Mouse (Mus musculus): ENCODE results near the gene Kcnk18. TPM values are rescaled to one million over a fixed set of nuclear protein-coding genes. Genes with fewer than 3 reads are reported as not detected.

The Kcnk18 gene
- total RNA-seq, 2 experiments from 2014 or later = not detected

DNA sequence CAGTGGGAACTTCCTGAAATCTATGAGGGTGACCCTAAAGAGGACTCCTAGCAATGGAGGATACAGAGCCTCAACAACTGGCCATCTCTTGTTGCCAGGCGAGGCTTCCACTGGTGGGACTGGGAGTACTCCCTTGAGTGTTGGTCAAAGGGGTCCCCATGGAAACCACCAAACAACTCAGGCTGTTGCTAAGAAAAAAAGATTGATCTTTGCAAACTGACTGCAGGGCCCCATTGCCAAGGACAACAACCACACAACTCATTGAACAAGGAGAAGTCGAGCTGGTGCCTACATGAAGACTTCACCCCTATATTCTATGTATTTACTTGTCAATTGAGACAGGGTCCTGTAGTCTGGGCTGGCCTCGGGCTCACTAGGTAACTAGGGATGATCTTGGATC lies 2.1 kb upstream of the Kcnk18 start:
- DNase-seq (ENCODE audit: low spot score in 2 of 2) = no peak

- no peak for DNase-seq (ENCODE audit: low spot score in 2 of 2)
Measured at GRCm38 (mm10) chr19:59221131-59221530, 2.1 kb downstream of the Kcnk18 start.

GRCm38 (mm10) chr19:59228376-59228775 lies 9.4 kb downstream of the Kcnk18 start:
- no peak for DNase-seq (ENCODE audit: low spot score in 2 of 2)

DNA sequence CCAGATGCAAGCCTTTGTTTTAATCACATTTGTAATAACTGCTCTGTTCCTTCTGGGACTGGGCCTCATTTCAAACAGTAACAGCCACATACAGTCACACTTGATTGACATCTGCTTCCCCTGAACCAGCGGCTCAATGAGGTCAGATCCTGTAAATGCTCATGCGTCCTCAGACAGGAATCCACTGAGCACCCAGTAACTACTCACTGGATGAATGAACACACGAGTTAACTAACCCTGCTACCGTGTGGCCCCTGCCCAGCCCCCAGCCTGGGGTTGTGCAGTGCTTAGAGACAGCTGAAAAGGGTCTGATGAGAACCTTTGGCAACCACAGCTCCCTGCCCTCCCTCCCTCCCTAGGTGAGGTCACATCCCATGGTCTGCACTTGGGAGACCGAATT lies 13.8 kb downstream of the Kcnk18 start:
- no peak for DNase-seq (ENCODE audit: low spot score in 2 of 2)

GRCm38 (mm10) chr19:59235001-59235400 lies 16.0 kb downstream of the Kcnk18 start:
- no peak for DNase-seq (ENCODE audit: low spot score in 2 of 2)

- no peak for DNase-seq (ENCODE audit: low spot score in 2 of 2)
Measured at GRCm38 (mm10) chr19:59236046-59236445, 17.0 kb downstream of the Kcnk18 start.

GRCm38 (mm10) chr19:59238630-59239029 lies 19.6 kb downstream of the Kcnk18 start:
- DNase-seq (ENCODE audit: low spot score in 2 of 2) = no peak

GRCm38 (mm10) chr19:59239124-59239817 lies 20.3 kb downstream of the Kcnk18 start:
- peak; percentile 92 to 95 for DNase-seq (ENCODE audit: low spot score in 2 of 2)

DNA sequence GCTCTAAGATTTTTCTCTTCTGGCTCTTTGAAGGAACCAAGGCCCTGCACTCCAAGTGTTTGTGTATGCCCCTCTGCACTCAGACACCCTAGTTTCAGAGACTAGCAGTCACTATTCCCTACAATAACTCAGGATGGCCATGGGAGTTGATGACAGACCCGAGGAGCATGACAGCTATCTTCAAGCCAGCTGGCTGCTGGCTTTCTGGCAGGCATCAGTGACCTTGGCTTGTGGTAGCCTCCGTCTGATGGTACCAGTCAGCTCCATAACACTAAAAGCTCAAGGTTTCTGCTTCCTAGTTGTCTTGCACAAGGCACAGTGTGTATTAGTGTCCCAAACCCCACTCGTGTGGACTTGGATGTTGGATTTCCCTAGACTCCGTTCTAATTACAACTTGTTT lies 23.0 kb downstream of the Kcnk18 start:
- peak in 1 of 2 experiments; percentile 33 for DNase-seq (ENCODE audit: low spot score in 2 of 2)

- no peak for DNase-seq (ENCODE audit: low spot score in 2 of 2)
Measured at GRCm38 (mm10) chr19:59243057-59243456, 24.0 kb downstream of the Kcnk18 start.

DNA sequence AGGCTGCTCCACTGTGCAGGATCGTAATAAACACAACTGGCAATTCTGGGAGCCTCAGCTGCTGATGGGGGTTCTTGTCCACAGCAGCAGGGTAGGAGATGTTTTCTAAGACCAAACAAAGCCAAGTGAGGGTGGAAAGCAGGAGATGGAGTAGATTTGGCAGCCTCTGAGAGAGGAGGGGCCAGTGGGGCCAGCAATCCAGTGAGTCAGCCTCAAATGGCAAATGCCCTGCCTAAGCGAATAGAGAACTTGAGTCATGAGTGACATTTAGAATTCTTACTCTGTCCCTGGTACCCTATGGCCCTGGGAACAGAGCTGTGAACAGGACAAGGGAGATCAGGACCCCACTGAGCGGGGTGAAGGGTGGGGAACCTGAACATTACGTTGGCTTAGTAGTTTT lies 29.1 kb downstream of the Kcnk18 start:
- peak in 1 of 2 experiments; percentile 28 for DNase-seq (ENCODE audit: low spot score in 2 of 2)

DNA sequence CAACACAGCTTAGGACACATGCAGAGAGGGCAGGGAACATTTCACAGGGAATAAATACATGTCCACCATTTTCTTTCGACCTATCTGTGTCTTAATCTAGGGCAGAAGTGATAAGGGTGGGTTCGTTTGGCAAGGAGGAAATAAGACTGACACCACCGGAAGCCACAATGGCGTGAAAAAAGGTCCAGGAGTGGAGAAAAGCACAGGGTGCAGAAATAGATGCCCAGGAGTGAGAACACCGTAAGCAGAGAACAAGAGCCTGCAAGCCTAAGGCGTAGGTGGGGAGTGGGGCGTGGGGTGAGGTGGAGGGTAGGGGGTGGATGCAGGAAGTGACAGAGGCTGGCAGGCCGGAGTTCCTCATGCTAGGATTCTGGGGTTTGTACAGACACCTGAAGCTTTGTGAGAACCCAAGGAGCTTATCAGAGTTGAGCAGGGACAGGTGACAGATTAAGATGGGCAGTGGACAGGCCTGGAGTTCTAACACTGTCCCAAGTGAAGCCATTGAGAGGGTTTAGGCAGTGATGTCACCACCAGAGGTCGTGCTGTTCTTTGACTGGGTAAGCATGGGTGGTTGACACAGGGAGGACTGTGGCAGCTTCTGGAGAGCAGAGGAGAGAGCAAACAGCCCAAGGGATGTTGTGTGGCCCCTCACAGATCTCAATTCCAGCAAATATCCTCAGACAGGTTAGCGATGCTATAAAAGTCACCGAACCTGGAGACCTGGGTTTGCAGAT lies 29.7 kb downstream of the Kcnk18 start:
- no peak for DNase-seq (ENCODE audit: low spot score in 2 of 2)

DNA sequence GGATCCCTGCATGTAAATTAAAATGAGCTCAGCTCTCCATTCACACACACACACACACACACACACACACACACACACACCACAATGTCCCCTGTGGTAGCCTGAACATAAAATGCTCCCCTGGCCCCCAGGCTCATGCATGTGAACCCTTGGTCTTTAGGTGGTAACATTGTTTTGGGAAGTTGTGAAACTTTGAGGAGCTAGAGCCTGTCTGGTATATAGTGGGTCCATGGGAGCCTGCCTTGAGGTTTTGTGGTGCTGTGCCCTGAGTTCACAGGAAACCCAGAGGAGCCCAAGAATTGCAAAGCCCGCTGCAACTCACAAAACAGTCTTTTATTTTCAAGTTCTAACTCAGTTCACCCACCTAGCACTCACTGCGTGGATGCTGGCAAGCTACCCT lies 33.6 kb downstream of the Kcnk18 start:
- DNase-seq (ENCODE audit: low spot score in 2 of 2) = no peak

DNA sequence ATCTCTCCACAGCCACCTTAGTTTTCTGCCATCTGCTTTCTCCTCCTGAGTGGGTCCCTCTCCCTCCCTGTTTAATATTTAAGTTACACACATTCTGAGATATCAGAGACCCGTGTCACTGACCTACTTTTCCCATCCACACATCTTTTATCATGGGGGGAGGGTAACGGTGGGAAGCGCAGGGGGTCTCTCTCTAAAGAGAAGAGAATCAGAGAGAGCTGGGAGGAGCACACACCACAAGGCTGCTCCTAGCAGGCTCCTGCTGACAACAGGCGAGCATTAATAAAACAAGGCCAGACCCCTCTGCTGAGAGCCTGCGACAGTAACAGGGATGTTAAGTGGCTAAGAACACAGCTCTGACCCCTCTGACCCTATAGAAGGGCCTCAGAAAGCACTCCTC lies 40.6 kb downstream of the Kcnk18 start:
- no peak for DNase-seq (ENCODE audit: low spot score in 2 of 2)

- no peak for DNase-seq (ENCODE audit: low spot score in 2 of 2)
Measured at GRCm38 (mm10) chr19:59260718-59261442, 41.9 kb downstream of the Kcnk18 start, which contains the start of gene Slc18a2. TSS of gene Slc18a2 (plus strand) at chr19:59260896.

DNA sequence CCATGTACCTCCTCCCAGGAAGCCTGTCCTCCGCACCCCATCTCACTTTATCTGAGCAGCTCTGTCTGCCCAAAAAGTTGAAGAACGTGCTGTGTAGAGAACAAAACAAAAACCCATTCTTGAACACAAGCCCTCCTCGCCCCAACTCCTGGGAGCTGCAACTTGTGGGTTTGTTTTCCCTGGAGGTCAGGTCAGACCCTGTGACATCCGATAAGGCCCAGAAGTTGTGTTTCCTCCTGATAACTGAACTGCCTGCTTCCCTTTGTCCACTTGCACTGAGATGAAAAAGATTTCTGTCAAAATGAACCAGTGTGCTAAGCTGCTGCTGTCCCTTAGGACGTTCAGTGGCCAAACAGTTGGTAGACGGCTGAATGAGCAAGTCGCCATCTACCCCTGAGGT lies 42.6 kb downstream of the Kcnk18 start:
- no peak for DNase-seq (ENCODE audit: low spot score in 2 of 2)

DNA sequence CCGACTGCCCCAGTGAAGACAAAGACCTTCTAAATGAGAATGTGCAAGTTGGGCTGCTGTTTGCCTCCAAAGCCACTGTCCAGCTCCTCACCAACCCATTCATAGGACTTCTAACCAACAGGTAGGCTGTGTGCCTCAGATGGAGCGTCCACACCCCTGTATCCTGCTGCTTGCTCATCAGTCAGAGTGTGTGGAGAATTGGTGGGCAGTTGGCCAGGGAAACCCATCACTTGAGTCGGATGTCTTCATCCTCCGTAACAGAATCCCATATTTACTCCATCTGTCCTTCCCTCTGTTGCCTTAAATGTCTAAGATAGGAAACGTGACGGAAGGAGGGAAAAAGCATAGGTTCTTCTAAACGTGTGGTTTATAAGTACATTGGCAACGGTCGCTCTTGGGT lies 44.2 kb downstream of the Kcnk18 start:
- DNase-seq (ENCODE audit: low spot score in 2 of 2) = no peak

- no peak for DNase-seq (ENCODE audit: low spot score in 2 of 2)
Measured at GRCm38 (mm10) chr19:59264838-59265532, 46.0 kb downstream of the Kcnk18 start.

- no peak for DNase-seq (ENCODE audit: low spot score in 2 of 2)
Measured at GRCm38 (mm10) chr19:59265907-59266306, 46.9 kb downstream of the Kcnk18 start.

GRCm38 (mm10) chr19:59267417-59267963 lies 48.5 kb downstream of the Kcnk18 start:
- no peak for DNase-seq (ENCODE audit: low spot score in 2 of 2)

- DNase-seq (ENCODE audit: low spot score in 2 of 2) = no peak
Measured at GRCm38 (mm10) chr19:59273190-59273589, 54.2 kb downstream of the Kcnk18 start.

Data from adrenal gland, adult 18-20 months (tissue).